13 mouse cellular contexts compared by ENCODE assay signal in the genomic region with DNA sequence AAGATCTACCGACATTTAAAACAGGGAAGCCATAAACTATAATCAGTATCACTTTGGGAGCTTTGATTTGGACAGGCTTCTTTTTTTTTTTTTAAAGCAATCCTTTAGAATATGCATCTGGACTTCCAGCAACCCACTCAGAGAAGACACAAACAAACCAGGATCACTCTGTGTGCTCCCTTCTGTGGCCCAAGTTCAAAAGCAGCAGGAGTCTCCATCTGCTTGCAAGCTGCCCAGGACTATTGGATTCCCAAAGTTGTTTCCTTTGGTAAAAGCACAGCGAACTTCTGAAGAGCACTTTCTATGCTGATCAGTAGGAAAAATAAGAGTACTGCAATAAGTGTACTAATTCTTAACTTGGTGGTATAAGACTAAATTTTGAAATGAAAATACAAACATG.
A peak's percentile ranks its signal among the peaks of the same experiment; 100 is the strongest.
DNase-seq lines count a peak whose midpoint lies in the region; ATAC-seq lines count a peak whose summit lies in the region.
"Had no signal": no experiment of that assay in that cellular context is flagged by ENCODE, and none has a peak within 500 bp of the region (broad histone marks: within the 10 kb centered on the region; RNA-seq: fewer than 3 reads in every experiment).

No protein-coding gene starts in this region.

- no peak for ATAC-seq in kidney, embryonic 15.5 days (replicated peaks; ENCODE audit: low FRiP score)
- ATAC-seq in midbrain, embryonic 14.5 days (ENCODE audit: low FRiP score, low TSS enrichment) = no peak
- no peak for ATAC-seq in midbrain, embryonic 16.5 days
- ATAC-seq: activated CD4-positive, CD25-positive, alpha-beta regulatory T cell, adult 4 months; forebrain, embryonic 13.5 days had no signal

- intact Hi-C loops in heart, postnatal 36 days (cut with DNase I) = loop anchor here (2.0 kb wide), 2 partner anchors 92 to 110 kb away; no protein-coding TSS in a partner anchor

- no peaks in the 10 kb centered on the region for H3K9me3 ChIP-seq in kidney, embryonic 15.5 days (replicated peaks)
- H3K9me3 ChIP-seq in midbrain, embryonic 14.5 days (ENCODE audit: control insufficient read depth, low read length) = no peaks in the 10 kb centered on the region
- no peaks in the 10 kb centered on the region for H3K9me3 ChIP-seq in midbrain, embryonic 16.5 days (replicated peaks; ENCODE audit: control insufficient read depth, low read length, poor library complexity, severe bottlenecking)
- H3K9me3 ChIP-seq: forebrain, embryonic 13.5 days; midbrain, embryonic 12.5 days; neural tube, embryonic 13.5 days had no signal

- no peaks in the 10 kb centered on the region for H3K27me3 ChIP-seq in kidney, embryonic 15.5 days
- no peaks in the 10 kb centered on the region for H3K27me3 ChIP-seq in midbrain, embryonic 14.5 days (ENCODE audit: control insufficient read depth, insufficient read depth, low read length)
- no peaks in the 10 kb centered on the region for H3K27me3 ChIP-seq in midbrain, embryonic 16.5 days (ENCODE audit: control insufficient read depth, insufficient read depth, low read depth, low read length)
- H3K27me3 ChIP-seq: forebrain, embryonic 13.5 days; midbrain, embryonic 12.5 days; neural tube, embryonic 13.5 days had no signal

- no peak overlapping the region for H3K4me2 ChIP-seq in kidney, embryonic 15.5 days
- H3K4me2 ChIP-seq in midbrain, embryonic 14.5 days (ENCODE audit: low read length) = no peak overlapping the region
- no peak overlapping the region for H3K4me2 ChIP-seq in midbrain, embryonic 16.5 days (ENCODE audit: low read length)
- H3K4me2 ChIP-seq: forebrain, embryonic 13.5 days; hindbrain, embryonic 14.5 days; midbrain, embryonic 12.5 days; neural tube, embryonic 13.5 days had no signal

- H3K4me1 ChIP-seq in kidney, embryonic 15.5 days = 0 out of 2 replicates have a peak, but pooled peaks cover 4% of the 10 kb centered on the region
- no peaks in the 10 kb centered on the region for H3K4me1 ChIP-seq in midbrain, embryonic 14.5 days (ENCODE audit: control insufficient read depth, insufficient read depth, low read length)
- H3K4me1 ChIP-seq in midbrain, embryonic 16.5 days (ENCODE audit: control insufficient read depth, insufficient read depth, low read length) = no peaks in the 10 kb centered on the region
- H3K4me1 ChIP-seq: midbrain, embryonic 12.5 days had no signal

- no peak overlapping the region for H3K4me3 ChIP-seq in kidney, embryonic 15.5 days (replicated peaks)
- no peak overlapping the region for H3K4me3 ChIP-seq in midbrain, embryonic 14.5 days (replicated peaks; ENCODE audit: low read depth, low read length)
- H3K4me3 ChIP-seq in midbrain, embryonic 16.5 days (ENCODE audit: low read depth, low read length) = no peak overlapping the region
- H3K4me3 ChIP-seq: forebrain, embryonic 13.5 days; midbrain, embryonic 12.5 days; neural tube, embryonic 13.5 days had no signal

- no peaks in the 10 kb centered on the region for H3K36me3 ChIP-seq in kidney, embryonic 15.5 days
- H3K36me3 ChIP-seq in midbrain, embryonic 14.5 days (ENCODE audit: control insufficient read depth, insufficient read depth, low read length) = no peaks in the 10 kb centered on the region
- H3K36me3 ChIP-seq in midbrain, embryonic 16.5 days (ENCODE audit: control insufficient read depth, insufficient read depth, low read length) = no peaks in the 10 kb centered on the region
- H3K36me3 ChIP-seq: midbrain, embryonic 12.5 days; neural tube, embryonic 13.5 days had no signal

- peak; percentile 6 for DNase-seq in cerebellum, adult 9-10 months
- DNase-seq in cerebellum, adult 9-11 months = no peak
- DNase-seq in heart, adult 18-20 months = peak; percentile 32 to 41
- DNase-seq in heart, postnatal 36 days = no peak
- no peak for DNase-seq in kidney, adult 9 months
- peak; percentile 15 for DNase-seq in midbrain, embryonic 14.5 days

- H3K9ac ChIP-seq in kidney, embryonic 15.5 days = no peak overlapping the region
- no peak overlapping the region for H3K9ac ChIP-seq in midbrain, embryonic 14.5 days (replicated peaks; ENCODE audit: low read length)
- no peak overlapping the region for H3K9ac ChIP-seq in midbrain, embryonic 16.5 days (ENCODE audit: low read depth, low read length)
- H3K9ac ChIP-seq: forebrain, embryonic 13.5 days; hindbrain, embryonic 14.5 days; midbrain, embryonic 12.5 days; neural tube, embryonic 13.5 days had no signal

- 46% methylated on average over 2 of the region's 2 CpGs for WGBS in kidney, embryonic 15.5 days
- 82% methylated on average over 2 of the region's 2 CpGs for WGBS in midbrain, embryonic 14.5 days
- WGBS in midbrain, embryonic 16.5 days = 62% methylated on average over 2 of the region's 2 CpGs

- H3K27ac ChIP-seq in kidney, embryonic 15.5 days = 0 out of 2 replicates have a peak overlapping the region, but pooled peaks have one; percentile 45
- no peak overlapping the region for H3K27ac ChIP-seq in midbrain, embryonic 14.5 days (replicated peaks; ENCODE audit: low read depth, low read length)
- no peak overlapping the region for H3K27ac ChIP-seq in midbrain, embryonic 16.5 days (ENCODE audit: low read length)
- H3K27ac ChIP-seq: forebrain, embryonic 13.5 days; hindbrain, embryonic 14.5 days; midbrain, embryonic 12.5 days; neural tube, embryonic 13.5 days had no signal

Comparison
In these comparisons a context has a peak if more than half of its experiments do, and no peak if none do; other contexts are left out.
1. DNase-seq: peak in cerebellum, adult 9-10 months (single experiment), heart, adult 18-20 months (2 of 2) and midbrain, embryonic 14.5 days (single experiment); none in cerebellum, adult 9-11 months (single experiment), heart, postnatal 36 days (0 of 2) and kidney, adult 9 months (single experiment).